Mouse (Mus musculus): Measurements from ENCODE around the gene Hyal3. TPM values are rescaled to one million over a fixed set of nuclear protein-coding genes. Genes with fewer than 3 reads are reported as not detected.
A peak's percentile ranks its signal among the peaks of the same experiment; 100 is the strongest.

The Hyal3 gene
- polyA plus RNA-seq, 1 experiment, result 0.54 TPM

- 88% methylated on average over 5 of the region's 5 CpGs for WGBS
- Histone ChIP-seq H3K4me1 (ENCODE audit: control insufficient read depth, insufficient read depth, insufficient read length) (peaks cover 4% of the 10 kb centered on the region; the same call in 1 of the 2 replicates), H3K27me3 (ENCODE audit: control insufficient read depth, insufficient read depth, low read length) (no peaks in the 10 kb centered on the region), H3K4me3 (ENCODE audit: extremely low read depth, insufficient read depth, insufficient read length) (no peak overlapping the region), H3K36me3 (ENCODE audit: control insufficient read depth, insufficient read depth, low read length) (peaks cover 16% of the 10 kb centered on the region), H3K27ac (ENCODE audit: insufficient read depth, low read length) (peak overlapping the region; percentile 3; the same call in 1 of the 2 replicates)
- DNase-seq (ENCODE audit: low read depth in 1 of 2, low spot score in 2 of 2), result no peak
- TF ChIP-seq CTCF (IDR thresholded peaks at IDR 0.05; ENCODE audit: extremely low read depth, insufficient read depth, insufficient read length, insufficient replicate concordance) (no peak), POLR2A (IDR thresholded peaks at IDR 0.05; ENCODE audit: low read depth, low read length) (no peak)
Measured at GRCm38 (mm10) chr9:107586504-107586903, 5.9 kb downstream of the Hyal3 start.

- TF ChIP-seq POLR2A (IDR thresholded peaks at IDR 0.05; ENCODE audit: low read depth, low read length) (peak; percentile 70), CTCF (IDR thresholded peaks at IDR 0.05; ENCODE audit: extremely low read depth, insufficient read depth, insufficient read length, insufficient replicate concordance) (no peak)
- Histone ChIP-seq H3K27ac (ENCODE audit: insufficient read depth, low read length) (peak within 1 kb of the TSS; percentile 44; the same call in 1 of the 2 replicates), H3K4me3 (ENCODE audit: extremely low read depth, insufficient read depth, insufficient read length) (peak within 1 kb of the TSS; percentile 85), H3K4me1 (ENCODE audit: control insufficient read depth, insufficient read depth, insufficient read length) (peaks cover 4% of the 10 kb centered on the region; the same call in 1 of the 2 replicates), H3K27me3 (ENCODE audit: control insufficient read depth, insufficient read depth, low read length) (no peaks in the 10 kb centered on the region), H3K36me3 (ENCODE audit: control insufficient read depth, insufficient read depth, low read length) (peaks cover 22% of the 10 kb centered on the region)
- 11% methylated on average over 46 of the region's 46 CpGs for WGBS
- DNase-seq (ENCODE audit: low read depth in 1 of 2, low spot score in 2 of 2), result peak; percentile 99
Measured at GRCm38 (mm10) chr9:107586974-107587832, 6.6 kb downstream of the Hyal3 start, which contains the start of gene Ifrd2. Gene Ifrd2 (plus strand): TSS chr9:107587642.

- Histone ChIP-seq H3K36me3 (ENCODE audit: control insufficient read depth, insufficient read depth, low read length) (peaks cover 27% of the 10 kb centered on the region), H3K4me1 (ENCODE audit: control insufficient read depth, insufficient read depth, insufficient read length) (peaks cover 4% of the 10 kb centered on the region; the same call in 1 of the 2 replicates), H3K27ac (ENCODE audit: insufficient read depth, low read length) (peak overlapping the region; percentile 44; the same call in 1 of the 2 replicates), H3K27me3 (ENCODE audit: control insufficient read depth, insufficient read depth, low read length) (no peaks in the 10 kb centered on the region), H3K4me3 (ENCODE audit: extremely low read depth, insufficient read depth, insufficient read length) (peak overlapping the region; percentile 85)
- WGBS, result 2% methylated on average over 33 of the region's 33 CpGs
- no peak for TF ChIP-seq POLR2A (IDR thresholded peaks at IDR 0.05; ENCODE audit: low read depth, low read length)
- no peak for TF ChIP-seq CTCF (IDR thresholded peaks at IDR 0.05; ENCODE audit: extremely low read depth, insufficient read depth, insufficient read length, insufficient replicate concordance)
- DNase-seq (ENCODE audit: low read depth in 1 of 2, low spot score in 2 of 2), result no peak
Measured at GRCm38 (mm10) chr9:107587833-107588639, 7.4 kb downstream of the Hyal3 start.

- DNase-seq (ENCODE audit: low read depth in 1 of 2, low spot score in 2 of 2), result no peak
- Histone ChIP-seq H3K36me3 (ENCODE audit: control insufficient read depth, insufficient read depth, low read length) (peaks cover 27% of the 10 kb centered on the region), H3K4me1 (ENCODE audit: control insufficient read depth, insufficient read depth, insufficient read length) (peaks cover 4% of the 10 kb centered on the region; the same call in 1 of the 2 replicates), H3K4me3 (ENCODE audit: extremely low read depth, insufficient read depth, insufficient read length) (no peak overlapping the region), H3K27me3 (ENCODE audit: control insufficient read depth, insufficient read depth, low read length) (no peaks in the 10 kb centered on the region), H3K27ac (ENCODE audit: insufficient read depth, low read length) (peak overlapping the region; percentile 11; the same call in 1 of the 2 replicates)
- no peak for TF ChIP-seq POLR2A (IDR thresholded peaks at IDR 0.05; ENCODE audit: low read depth, low read length)
- TF ChIP-seq CTCF (IDR thresholded peaks at IDR 0.05; ENCODE audit: extremely low read depth, insufficient read depth, insufficient read length, insufficient replicate concordance), result no peak
- WGBS, result 89% methylated on average over 25 of the region's 25 CpGs
Measured at GRCm38 (mm10) chr9:107590058-107590772, 9.6 kb downstream of the Hyal3 start.

GRCm38 (mm10) chr9:107590773-107591060 lies 10.1 kb downstream of the Hyal3 start:
- 93% methylated on average over 6 of the region's 6 CpGs for WGBS
- no peak for TF ChIP-seq CTCF (IDR thresholded peaks at IDR 0.05; ENCODE audit: extremely low read depth, insufficient read depth, insufficient read length, insufficient replicate concordance)
- no peak overlapping the region for H3K4me3 ChIP-seq (ENCODE audit: extremely low read depth, insufficient read depth, insufficient read length)
- H3K27me3 ChIP-seq (ENCODE audit: control insufficient read depth, insufficient read depth, low read length), result no peaks in the 10 kb centered on the region
- H3K27ac ChIP-seq (ENCODE audit: insufficient read depth, low read length), result no peak overlapping the region
- H3K36me3 ChIP-seq (ENCODE audit: control insufficient read depth, insufficient read depth, low read length), result peaks cover 27% of the 10 kb centered on the region
- DNase-seq (ENCODE audit: low read depth in 1 of 2, low spot score in 2 of 2), result no peak
- peaks cover 4% of the 10 kb centered on the region; the same call in 1 of the 2 replicates for H3K4me1 ChIP-seq (ENCODE audit: control insufficient read depth, insufficient read depth, insufficient read length)

Measured in spleen, adult 2 months (tissue).